Mouse (Mus musculus) E14TG2a.4 (cell line): ENCODE data around the gene Znrf1.
A peak's percentile ranks its signal among the peaks of the same experiment; 100 is the strongest.

Experiments used
- H3K27me3 ChIP-seq: 2 replicates; pipeline ENCODE4 v1.6.1; 2014; ENCODE audit warnings: low read length, control low read depth; ENCODE audit not compliant: insufficient read depth
- H3K36me3 ChIP-seq: 2 replicates; pipeline ENCODE4 v1.6.1; 2014; ENCODE audit warnings: low read length, control low read depth; ENCODE audit not compliant: insufficient read depth
- H3K4me1 ChIP-seq: replicated peaks from 2 replicates; pipeline ENCODE4 v1.6.1; 2014; ENCODE audit warnings: low read depth, low read length, control low read depth
- H3K4me3 ChIP-seq: replicated peaks from 2 replicates; pipeline ENCODE4 v1.5.1; 2014; ENCODE audit warnings: mild to moderate bottlenecking, low read length
- H3K9me3 ChIP-seq: 2 replicates; pipeline ENCODE4 v1.6.1; 2014; ENCODE audit warnings: low read length, control low read depth
- CTCF ChIP-seq: conservative IDR thresholded peaks from 2 replicates; pipeline ENCODE4 v1.5.1; 2014; ENCODE audit warnings: low read length
- NANOG ChIP-seq: IDR thresholded peaks from 2 replicates; pipeline ENCODE4 v1.6.1; 2014; ENCODE audit warnings: borderline replicate concordance, low read length, mixed read lengths
- POU5F1 ChIP-seq: IDR thresholded peaks from 2 replicates; pipeline ENCODE4 v1.6.1; 2014; ENCODE audit warnings: low read length, borderline replicate concordance

The Znrf1 gene

GRCm38 (mm10) chr8:111538194-111538593 is 2.3 kb downstream of the Znrf1 start:
- peaks cover 65% of the 10 kb centered on the region for H3K4me1 ChIP-seq
- H3K4me3 ChIP-seq: peak overlapping the region; percentile 94
- H3K27me3 ChIP-seq: peaks cover 19% of the 10 kb centered on the region
- TF ChIP-seq POU5F1 (no peak), CTCF (no peak), NANOG (no peak)
- no peaks in the 10 kb centered on the region for H3K9me3 ChIP-seq
- peaks cover 9% of the 10 kb centered on the region; the same call in 1 of the 2 replicates for H3K36me3 ChIP-seq

GRCm38 (mm10) chr8:111539422-111540076 is 3.7 kb downstream of the Znrf1 start:
- Histone ChIP-seq H3K27me3 (peaks cover 19% of the 10 kb centered on the region), H3K9me3 (no peaks in the 10 kb centered on the region), H3K4me1 (peaks cover 75% of the 10 kb centered on the region), H3K36me3 (peaks cover 9% of the 10 kb centered on the region; the same call in 1 of the 2 replicates), H3K4me3 (no peak overlapping the region)
- TF ChIP-seq POU5F1 (no peak), CTCF (no peak), NANOG (no peak)

- Histone ChIP-seq H3K4me1 (peaks cover 96% of the 10 kb centered on the region), H3K36me3 (peaks cover 5% of the 10 kb centered on the region; the same call in 1 of the 2 replicates), H3K4me3 (no peak overlapping the region), H3K9me3 (no peaks in the 10 kb centered on the region), H3K27me3 (no peaks in the 10 kb centered on the region)
- peak; percentile 48 for TF ChIP-seq CTCF
- no peak for TF ChIP-seq POU5F1
- no peak for TF ChIP-seq NANOG
Observed at GRCm38 (mm10) chr8:111543712-111544380, 7.9 kb downstream of the Znrf1 start.

GRCm38 (mm10) chr8:111545406-111546156 is 9.7 kb downstream of the Znrf1 start:
- Histone ChIP-seq H3K36me3 (peaks cover 5% of the 10 kb centered on the region; the same call in 1 of the 2 replicates), H3K27me3 (no peaks in the 10 kb centered on the region), H3K4me3 (peak overlapping the region; percentile 20; the same call in 1 of the 2 replicates), H3K4me1 (peaks cover 95% of the 10 kb centered on the region), H3K9me3 (no peaks in the 10 kb centered on the region)
- TF ChIP-seq NANOG (no peak), CTCF (no peak), POU5F1 (no peak)

- Histone ChIP-seq H3K36me3 (no peaks in the 10 kb centered on the region), H3K9me3 (no peaks in the 10 kb centered on the region), H3K27me3 (no peaks in the 10 kb centered on the region), H3K4me3 (no peak overlapping the region), H3K4me1 (peaks cover 80% of the 10 kb centered on the region)
- no peak for TF ChIP-seq NANOG
- TF ChIP-seq POU5F1: no peak
- TF ChIP-seq CTCF: no peak
Observed at GRCm38 (mm10) chr8:111547144-111547543, 11.2 kb downstream of the Znrf1 start.

GRCm38 (mm10) chr8:111548201-111548600 is 12.3 kb downstream of the Znrf1 start:
- no peak overlapping the region for H3K4me3 ChIP-seq
- no peaks in the 10 kb centered on the region for H3K36me3 ChIP-seq
- peaks cover 71% of the 10 kb centered on the region for H3K4me1 ChIP-seq
- no peak for TF ChIP-seq CTCF
- TF ChIP-seq NANOG: no peak
- TF ChIP-seq POU5F1: no peak
- H3K9me3 ChIP-seq: no peaks in the 10 kb centered on the region
- H3K27me3 ChIP-seq: no peaks in the 10 kb centered on the region

GRCm38 (mm10) chr8:111550002-111550870 is 14.3 kb downstream of the Znrf1 start:
- Histone ChIP-seq H3K4me1 (peaks cover 62% of the 10 kb centered on the region), H3K9me3 (no peaks in the 10 kb centered on the region), H3K36me3 (no peaks in the 10 kb centered on the region), H3K27me3 (no peaks in the 10 kb centered on the region), H3K4me3 (no peak overlapping the region)
- TF ChIP-seq NANOG (no peak), CTCF (no peak), POU5F1 (no peak)
